Comparison of ENCODE assay signal across 23 mouse cellular contexts in the genomic region with DNA sequence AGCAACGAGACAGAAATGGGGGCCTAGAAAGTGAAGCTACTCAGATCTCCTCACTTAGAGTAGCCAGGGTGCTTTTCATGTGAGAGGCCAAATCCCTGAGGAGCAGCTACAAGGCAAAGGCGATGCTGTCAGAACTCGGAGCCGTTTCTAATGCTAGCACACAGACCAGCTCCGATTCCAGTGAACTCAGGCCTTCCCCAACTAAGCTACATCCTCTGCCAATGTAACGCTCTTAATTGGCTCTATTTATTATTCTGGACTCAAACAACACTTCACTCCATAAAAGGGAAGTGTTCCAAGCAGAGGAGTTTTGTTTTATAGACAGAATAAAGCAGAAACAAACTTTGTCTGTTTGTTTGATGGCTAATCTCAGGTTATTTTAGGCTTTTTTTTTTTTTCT.
"Had no signal": no experiment of that assay in that cellular context is flagged by ENCODE, and none has a peak within 500 bp of the region (broad histone marks: within the 10 kb centered on the region; RNA-seq: fewer than 3 reads in every experiment).

No protein-coding gene starts in this region.

- H3K27me3 ChIP-seq: liver, embryonic 12.5 days; liver, embryonic 15.5 days; megakaryocyte, embryonic 14.5 days; neural tube, embryonic 12.5 days; neural tube, embryonic 15.5 days had no signal

- H3K27ac ChIP-seq: kidney, postnatal 0 days; layer of hippocampus, adult 2 months; limb, embryonic 13.5 days; liver, embryonic 12.5 days; liver, embryonic 15.5 days; neural tube, embryonic 12.5 days; neural tube, embryonic 15.5 days; stomach, postnatal 0 days had no signal

- H3K4me2 ChIP-seq: limb, embryonic 13.5 days; liver, embryonic 12.5 days; liver, embryonic 15.5 days; midbrain, embryonic 11.5 days; neural tube, embryonic 12.5 days; neural tube, embryonic 15.5 days had no signal

- DNase-seq: kidney, adult 2 months; kidney, postnatal 25 days; layer of hippocampus, adult 9-11 months; liver; lung, adult 18-20 months; midbrain, embryonic 14.5 days; right cerebral cortex, adult 18-20 months; right cerebral cortex, postnatal 14 days; right cerebral cortex, postnatal 4 days; thymus, adult 2 months; thymus, postnatal 14 days; thymus, postnatal 4 days had no signal

- H3K9ac ChIP-seq: limb, embryonic 13.5 days; liver, embryonic 12.5 days; liver, embryonic 15.5 days; neural tube, embryonic 12.5 days; neural tube, embryonic 15.5 days had no signal

- H3K36me3 ChIP-seq: limb, embryonic 10.5 days; limb, embryonic 13.5 days; liver, embryonic 12.5 days; liver, embryonic 15.5 days; neural tube, embryonic 12.5 days; neural tube, embryonic 15.5 days had no signal

- ATAC-seq: liver, embryonic 12.5 days had no signal

- H3K9me3 ChIP-seq: limb, embryonic 10.5 days; limb, embryonic 13.5 days; liver, embryonic 12.5 days; liver, embryonic 15.5 days; megakaryocyte, embryonic 14.5 days; neural tube, embryonic 12.5 days; neural tube, embryonic 15.5 days had no signal

- H3K4me3 ChIP-seq: layer of hippocampus, adult 2 months; limb, embryonic 10.5 days; limb, embryonic 13.5 days; liver, embryonic 12.5 days; liver, embryonic 15.5 days; megakaryocyte, embryonic 14.5 days; neural tube, embryonic 12.5 days; neural tube, embryonic 15.5 days had no signal
